Mouse (Mus musculus): ENCODE results near the gene Irf9. TPM values are rescaled to one million over a fixed set of nuclear protein-coding genes. Genes with fewer than 3 reads are reported as not detected.

Gene Irf9
- total and polyA plus RNA-seq, 2 experiments from 2014 or later = 7.4 to 18.2 TPM

GRCm38 (mm10) chr14:55590748-55591330, 12.5 kb upstream of the Irf9 start, which contains the start of gene Psme2:
TSS of gene Psme2 (minus strand) at chr14:55591113.
- peaks cover 27% of the 10 kb centered on the region for H3K36me3 ChIP-seq (ENCODE audit: insufficient read depth, low read length)
- 1% methylated on average over 22 of the region's 22 CpGs for WGBS
- ATAC-seq (ENCODE audit: low FRiP score) (peak; percentile 94), DNase-seq (ENCODE audit: low spot score) (peak; percentile 98)
- H3K27ac ChIP-seq (ENCODE audit: low read depth, low read length) = peak within 1 kb of the TSS; percentile 84
- peak within 1 kb of the TSS; percentile 94 for H3K4me2 ChIP-seq (ENCODE audit: low read depth, low read length, poor library complexity, severe bottlenecking)
- peak; percentile 25; the same call in 1 of the 2 replicates for TF ChIP-seq CTCF (IDR thresholded peaks at IDR 0.05)
- peaks cover 9% of the 10 kb centered on the region; the same call in 1 of the 2 replicates for H3K4me1 ChIP-seq (ENCODE audit: insufficient read depth, low read length)
- H3K27me3 ChIP-seq (ENCODE audit: insufficient read depth, low read length) = no peaks in the 10 kb centered on the region
- peak within 1 kb of the TSS; percentile 83 for H3K9ac ChIP-seq (replicated peaks; ENCODE audit: low read length, poor library complexity, severe bottlenecking)
- H3K9me3 ChIP-seq (ENCODE audit: low read length) = no peaks in the 10 kb centered on the region
- peak within 1 kb of the TSS; percentile 80 for H3K4me3 ChIP-seq (ENCODE audit: low read depth, low read length)

- Histone ChIP-seq H3K27me3 (ENCODE audit: insufficient read depth, low read length) (no peaks in the 10 kb centered on the region), H3K9me3 (ENCODE audit: low read length) (no peaks in the 10 kb centered on the region), H3K27ac (ENCODE audit: low read depth, low read length) (peak within 1 kb of the TSS; percentile 84), H3K4me1 (ENCODE audit: insufficient read depth, low read length) (peaks cover 9% of the 10 kb centered on the region; the same call in 1 of the 2 replicates), H3K36me3 (ENCODE audit: insufficient read depth, low read length) (peaks cover 32% of the 10 kb centered on the region), H3K9ac (replicated peaks; ENCODE audit: low read length, poor library complexity, severe bottlenecking) (peak within 1 kb of the TSS; percentile 83), H3K4me2 (ENCODE audit: low read depth, low read length, poor library complexity, severe bottlenecking) (peak within 1 kb of the TSS; percentile 94), H3K4me3 (ENCODE audit: low read depth, low read length) (peak within 1 kb of the TSS; percentile 80)
- no peak for TF ChIP-seq CTCF (IDR thresholded peaks at IDR 0.05)
- DNase-seq (ENCODE audit: low spot score) = peak; percentile 96
- peak; percentile 92 for ATAC-seq (ENCODE audit: low FRiP score)
- 0% methylated on average over 33 of the region's 33 CpGs for WGBS
Observed at GRCm38 (mm10) chr14:55591331-55591891, 12.0 kb upstream of the Irf9 start, which contains the start of gene Rnf31. TSS of gene Rnf31 (plus strand) at chr14:55591708.

DNA sequence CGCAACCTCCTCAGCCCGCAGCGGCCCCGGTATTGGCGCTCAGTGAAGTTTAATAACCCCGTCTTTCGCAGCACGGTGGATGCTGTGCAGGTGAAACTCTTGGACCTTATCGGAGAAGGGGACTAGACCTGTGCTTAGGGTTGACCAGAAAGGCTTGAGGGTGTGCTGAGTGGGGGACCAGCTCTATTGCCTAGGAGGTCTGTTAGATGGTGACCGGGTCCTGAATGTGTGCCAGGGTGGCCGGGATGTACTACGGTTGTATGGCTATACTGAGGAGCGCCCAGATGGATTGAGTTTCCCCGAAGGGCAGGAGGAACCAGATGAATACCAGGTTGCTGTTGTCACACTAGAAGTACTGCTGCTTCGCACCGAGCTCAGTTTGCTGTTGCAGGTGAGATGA, 11.1 kb upstream of the Irf9 start:
- H3K4me1 ChIP-seq (ENCODE audit: insufficient read depth, low read length) = peaks cover 9% of the 10 kb centered on the region; the same call in 1 of the 2 replicates
- peak overlapping the region; percentile 84 for H3K27ac ChIP-seq (ENCODE audit: low read depth, low read length)
- peak overlapping the region; percentile 94 for H3K4me2 ChIP-seq (ENCODE audit: low read depth, low read length, poor library complexity, severe bottlenecking)
- TF ChIP-seq CTCF (IDR thresholded peaks at IDR 0.05) = no peak
- DNase-seq (ENCODE audit: low spot score) = no peak
- peaks cover 40% of the 10 kb centered on the region for H3K36me3 ChIP-seq (ENCODE audit: insufficient read depth, low read length)
- H3K9me3 ChIP-seq (ENCODE audit: low read length) = no peaks in the 10 kb centered on the region
- peak overlapping the region; percentile 80 for H3K4me3 ChIP-seq (ENCODE audit: low read depth, low read length)
- no peaks in the 10 kb centered on the region for H3K27me3 ChIP-seq (ENCODE audit: insufficient read depth, low read length)
- WGBS = 7% methylated on average over 16 of the region's 16 CpGs
- peak overlapping the region; percentile 83 for H3K9ac ChIP-seq (replicated peaks; ENCODE audit: low read length, poor library complexity, severe bottlenecking)
- no peak for ATAC-seq (ENCODE audit: low FRiP score)

- H3K9ac ChIP-seq (replicated peaks; ENCODE audit: low read length, poor library complexity, severe bottlenecking) = no peak overlapping the region
- H3K4me3 ChIP-seq (ENCODE audit: low read depth, low read length) = no peak overlapping the region
- H3K27ac ChIP-seq (ENCODE audit: low read depth, low read length) = no peak overlapping the region
- ATAC-seq (ENCODE audit: low FRiP score) (no peak), DNase-seq (ENCODE audit: low spot score) (peak; percentile 55)
- H3K36me3 ChIP-seq (ENCODE audit: insufficient read depth, low read length) = peaks cover 58% of the 10 kb centered on the region
- peaks cover 9% of the 10 kb centered on the region; the same call in 1 of the 2 replicates for H3K4me1 ChIP-seq (ENCODE audit: insufficient read depth, low read length)
- no peaks in the 10 kb centered on the region for H3K9me3 ChIP-seq (ENCODE audit: low read length)
- H3K4me2 ChIP-seq (ENCODE audit: low read depth, low read length, poor library complexity, severe bottlenecking) = no peak overlapping the region
- no peak for TF ChIP-seq CTCF (IDR thresholded peaks at IDR 0.05)
- WGBS = 64% methylated on average over 13 of the region's 13 CpGs
- H3K27me3 ChIP-seq (ENCODE audit: insufficient read depth, low read length) = no peaks in the 10 kb centered on the region
Observed at GRCm38 (mm10) chr14:55596036-55596690, 7.2 kb upstream of the Irf9 start.

DNA sequence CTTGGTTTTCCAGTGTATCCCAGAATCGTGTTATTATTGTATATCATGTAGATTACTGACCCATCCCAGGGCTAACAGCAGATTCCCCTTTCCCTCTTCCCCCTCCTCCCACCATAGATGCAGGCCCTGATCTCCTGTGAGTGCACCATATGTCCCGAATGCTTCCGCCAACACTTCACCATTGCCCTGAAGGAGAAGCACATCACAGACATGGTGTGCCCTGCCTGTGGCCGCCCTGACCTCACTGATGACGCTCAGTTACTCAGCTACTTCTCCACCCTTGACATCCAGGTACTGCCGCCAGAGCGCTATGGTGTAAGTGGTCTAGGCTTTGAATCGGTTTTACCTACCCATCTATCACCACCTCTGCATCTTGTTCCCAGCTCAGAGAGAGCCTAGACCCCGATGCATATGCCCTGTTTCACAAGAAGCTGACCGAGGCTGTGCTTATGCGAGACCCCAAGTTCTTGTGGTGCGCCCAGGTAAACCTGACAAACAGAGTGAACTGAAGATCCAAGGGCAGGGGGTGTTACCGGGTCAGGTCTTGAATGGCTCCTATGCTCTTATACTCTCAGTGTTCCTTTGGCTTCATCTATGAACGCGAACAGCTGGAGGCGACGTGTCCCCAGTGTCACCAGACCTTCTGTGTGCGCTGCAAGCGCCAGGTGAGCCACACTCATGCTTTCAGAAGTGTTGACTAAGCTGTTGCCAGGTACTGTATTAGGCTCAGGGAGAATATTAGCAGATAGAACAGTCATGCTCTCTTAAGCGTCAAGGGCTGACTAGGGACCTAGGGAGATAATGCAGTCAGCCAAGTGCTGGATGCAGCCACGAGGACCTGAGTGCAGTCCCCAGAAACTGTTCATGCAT, 4.6 kb upstream of the Irf9 start:
- H3K36me3 ChIP-seq (ENCODE audit: insufficient read depth, low read length) = peaks cover 83% of the 10 kb centered on the region
- H3K27me3 ChIP-seq (ENCODE audit: insufficient read depth, low read length) = no peaks in the 10 kb centered on the region

More for the DNA sequence above, 4.6 kb upstream of the Irf9 start:
- H3K9ac ChIP-seq (replicated peaks; ENCODE audit: low read length, poor library complexity, severe bottlenecking) = no peak overlapping the region
- H3K4me2 ChIP-seq (ENCODE audit: low read depth, low read length, poor library complexity, severe bottlenecking) = no peak overlapping the region
- H3K27ac ChIP-seq (ENCODE audit: low read depth, low read length) = no peak overlapping the region
- no peak overlapping the region for H3K4me3 ChIP-seq (ENCODE audit: low read depth, low read length)
- no peak for ATAC-seq (ENCODE audit: low FRiP score)
- no peak for TF ChIP-seq CTCF (IDR thresholded peaks at IDR 0.05)
- WGBS = 94% methylated on average over 21 of the region's 21 CpGs
- no peak for DNase-seq (ENCODE audit: low spot score)
- no peaks in the 10 kb centered on the region for H3K9me3 ChIP-seq (ENCODE audit: low read length)
- H3K4me1 ChIP-seq (ENCODE audit: insufficient read depth, low read length) = no peaks in the 10 kb centered on the region
